Mouse (Mus musculus) adrenal gland, postnatal 25 days (tissue): Measurements from ENCODE around the gene Flrt1. TPM values are rescaled to one million over a fixed set of nuclear protein-coding genes. Genes with fewer than 3 reads are reported as not detected.
"Not testable (repeated sequence)": the region's sequence is repeated elsewhere in the genome, so short reads cannot be mapped to it uniquely, and the experiment has no call there.

Source experiments
- DNase-seq: peaks from one replicate; pipeline ENCODE4 v3.0.0; 2021; ENCODE audit warnings: mixed read lengths
- total RNA-seq: library from RNA; stranded (reverse); gene quantifications from 2 replicates; pipeline ENCODE4 v1.2.3, GENCODE M21; 2021

Flrt1 gene
- total RNA-seq, 1 experiment from 2014 or later = 2.0 TPM

DNA sequence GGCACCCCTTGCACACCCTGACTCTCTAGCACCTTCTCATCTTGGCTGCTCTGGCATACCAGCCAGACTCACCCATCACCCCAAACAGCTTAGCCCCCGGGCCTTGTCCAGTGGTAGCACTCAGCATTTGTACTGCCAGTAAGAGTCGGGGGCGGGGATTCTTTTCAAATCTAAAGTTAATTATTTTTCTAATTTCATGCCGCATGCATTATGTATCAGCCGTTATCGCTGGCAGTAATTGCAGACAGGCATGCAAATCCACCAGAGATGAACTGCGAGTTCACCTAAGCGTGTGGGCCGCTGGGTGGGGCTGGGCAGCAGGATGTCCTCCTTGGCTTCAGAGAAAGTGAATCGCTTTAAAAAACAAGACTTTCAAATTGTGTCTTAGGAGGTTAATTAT, 3.5 kb downstream of the Flrt1 start:
- DNase-seq = no peak

DNA sequence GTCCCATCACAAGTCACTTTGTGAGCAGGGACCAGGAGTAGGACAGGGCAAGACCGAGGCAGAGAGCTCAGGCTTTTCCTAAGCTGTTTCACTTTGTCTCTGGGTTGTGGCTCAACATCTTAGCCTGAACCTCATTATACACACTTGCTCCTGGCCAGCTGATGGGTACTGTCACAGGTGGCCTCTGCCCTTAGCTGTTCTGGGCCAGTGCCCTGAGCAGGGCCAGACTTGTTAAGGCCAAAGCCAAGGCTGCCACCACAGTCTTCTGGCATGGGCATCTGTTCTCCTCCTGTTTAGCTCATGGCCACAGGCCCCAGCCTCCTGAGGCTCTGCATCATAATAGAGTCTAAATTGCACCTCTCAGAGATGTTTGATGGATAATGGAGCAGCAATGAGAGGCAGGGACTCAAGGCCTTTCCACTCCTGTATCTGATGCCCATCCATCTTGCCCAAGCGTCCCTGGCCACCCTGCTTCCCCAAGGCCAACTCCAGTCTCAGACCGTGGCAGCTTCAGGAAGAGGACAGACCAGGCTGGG, 5.8 kb downstream of the Flrt1 start:
- no peak for DNase-seq

DNA sequence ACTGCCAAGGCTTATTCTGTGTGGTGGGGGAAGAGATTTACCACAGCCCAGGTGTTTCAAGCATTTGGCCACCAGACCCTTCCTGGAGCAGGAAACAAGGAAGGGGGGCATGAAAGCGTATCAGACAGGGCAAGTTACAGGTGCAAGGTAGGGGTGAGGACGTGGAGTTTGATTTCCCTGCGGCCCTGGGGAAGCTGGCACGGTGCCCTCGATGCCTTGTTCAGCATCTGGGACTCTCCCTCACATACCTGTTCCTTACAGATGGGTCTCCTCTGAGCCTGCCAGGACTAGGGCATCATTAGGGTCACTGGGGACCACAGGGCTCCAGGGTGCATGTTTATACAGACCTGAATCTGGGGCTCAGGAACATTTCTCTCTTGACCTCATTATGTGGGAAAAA, 12.8 kb downstream of the Flrt1 start:
- DNase-seq = no peak

DNA sequence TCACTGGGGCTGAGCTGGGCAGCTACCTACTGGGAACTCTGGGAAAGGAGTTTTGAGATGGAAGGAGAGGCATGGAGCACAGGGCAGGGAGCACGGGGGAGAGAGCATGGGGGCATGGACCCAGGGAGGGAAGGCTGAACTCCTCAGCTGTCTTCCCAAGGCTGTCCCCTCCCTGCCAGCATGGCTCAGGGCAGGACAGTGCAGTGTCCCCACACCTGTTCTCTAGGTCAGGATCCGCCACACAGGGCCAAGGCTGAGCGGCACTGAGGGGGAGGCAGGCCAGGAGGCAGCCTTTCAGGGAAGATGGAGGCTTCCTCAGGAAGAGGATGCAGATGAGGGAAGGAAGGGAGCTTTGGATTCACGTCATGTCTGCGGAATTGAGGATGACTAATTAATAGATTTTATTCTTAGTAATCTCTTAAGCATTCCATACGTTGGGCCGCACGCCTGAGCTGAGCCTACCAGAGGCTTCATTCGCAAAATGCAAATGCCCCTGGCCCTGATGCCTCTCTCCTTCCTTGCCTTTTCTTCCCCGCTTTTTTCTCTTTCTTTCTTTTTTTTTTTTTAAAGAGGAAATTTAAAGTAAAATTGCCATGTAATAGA, 14.0 kb downstream of the Flrt1 start:
- DNase-seq = no peak

DNA sequence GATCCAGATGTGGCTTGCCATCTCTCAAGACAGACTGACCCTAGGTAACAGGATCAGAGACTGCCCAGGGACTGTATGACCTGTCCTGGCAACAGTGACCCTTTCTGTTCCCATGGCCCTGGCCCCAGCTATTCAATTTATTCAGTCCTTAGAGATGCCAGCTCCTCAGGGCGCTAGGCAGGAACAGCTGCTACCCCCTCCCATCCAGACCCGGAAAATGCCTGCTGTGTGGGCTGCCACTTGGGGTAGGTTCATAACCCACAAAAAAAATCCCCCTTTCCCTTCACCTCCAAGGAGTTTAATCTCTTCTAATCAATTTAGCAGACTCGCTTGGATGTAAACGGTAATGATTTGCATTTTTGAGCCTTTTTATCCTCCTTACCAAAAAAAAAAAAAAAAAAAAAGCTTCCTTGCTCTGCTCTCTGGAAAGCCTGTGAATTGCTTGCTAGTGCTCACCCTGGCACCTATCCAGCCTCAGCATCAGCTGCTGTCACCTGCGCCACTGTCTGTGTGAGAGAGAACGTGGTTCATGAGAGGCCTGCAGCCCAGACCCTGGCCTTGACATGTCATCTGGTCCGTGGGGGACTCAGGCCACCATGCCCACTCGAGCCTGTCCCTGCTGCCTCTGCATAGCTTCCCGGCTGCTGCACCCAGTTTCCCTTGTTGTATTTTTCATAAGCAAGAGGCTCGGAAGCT, 15.0 kb downstream of the Flrt1 start:
- DNase-seq = no peak

DNA sequence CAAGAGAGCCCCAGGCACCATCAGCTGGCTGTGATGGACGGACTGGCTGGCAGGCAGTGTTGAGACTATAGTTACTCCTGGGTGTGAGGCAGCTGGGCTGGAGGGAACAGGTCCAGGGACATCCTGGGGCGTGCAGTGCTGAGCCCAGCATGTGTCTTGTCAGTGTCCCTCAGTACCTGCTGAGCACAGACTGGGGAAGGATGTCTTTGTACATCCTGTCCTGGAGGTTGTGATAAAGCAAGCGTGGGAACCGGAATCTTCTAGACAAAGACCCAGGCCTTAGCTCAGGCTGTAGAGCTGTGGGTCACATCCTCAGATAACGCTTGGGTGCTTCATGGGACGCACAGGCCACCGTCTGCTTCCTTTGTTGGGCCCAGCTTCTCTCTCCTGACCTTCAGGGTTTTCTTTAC, 15.7 kb downstream of the Flrt1 start:
- no peak for DNase-seq

DNA sequence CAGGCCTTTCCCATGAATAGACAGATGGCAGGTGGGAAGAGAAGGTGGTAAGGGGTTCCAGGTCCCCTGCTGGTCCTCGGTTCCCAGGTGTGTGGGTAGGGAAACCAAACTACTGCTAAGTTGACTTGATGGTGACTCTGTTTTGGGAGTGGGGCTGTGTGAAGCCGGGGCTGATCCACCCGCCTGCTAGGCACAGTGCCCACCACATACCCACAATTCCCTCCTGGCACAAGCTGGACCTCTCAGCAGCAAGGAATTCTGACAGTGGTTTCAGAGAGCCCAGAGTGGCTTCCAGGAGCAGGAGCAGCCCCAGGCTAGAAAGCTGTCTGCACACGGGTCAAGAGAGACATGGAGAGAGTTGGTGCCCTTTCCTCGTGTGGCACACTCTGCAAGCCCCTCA, 16.5 kb downstream of the Flrt1 start:
- DNase-seq = no peak

DNA sequence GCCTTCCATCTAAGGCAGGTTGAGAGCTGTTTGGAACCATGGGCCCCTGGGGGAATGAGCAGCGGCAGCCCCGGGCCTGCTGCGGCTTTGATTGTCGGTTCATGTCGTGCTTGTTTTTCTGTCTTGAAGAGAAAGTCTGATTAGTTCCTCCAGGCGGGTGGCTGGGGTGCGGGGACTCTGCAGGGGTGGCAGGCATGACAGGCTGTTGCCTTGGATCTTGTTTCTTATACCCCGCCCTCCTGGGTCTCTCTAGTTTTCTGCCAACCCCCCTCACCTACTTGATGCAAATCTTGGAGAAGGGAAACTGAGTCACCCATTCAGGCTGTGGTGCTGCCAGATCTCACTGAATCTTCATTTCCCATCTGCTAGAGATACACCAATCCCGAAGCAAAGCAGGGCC, 17.0 kb downstream of the Flrt1 start:
- no peak for DNase-seq

DNA sequence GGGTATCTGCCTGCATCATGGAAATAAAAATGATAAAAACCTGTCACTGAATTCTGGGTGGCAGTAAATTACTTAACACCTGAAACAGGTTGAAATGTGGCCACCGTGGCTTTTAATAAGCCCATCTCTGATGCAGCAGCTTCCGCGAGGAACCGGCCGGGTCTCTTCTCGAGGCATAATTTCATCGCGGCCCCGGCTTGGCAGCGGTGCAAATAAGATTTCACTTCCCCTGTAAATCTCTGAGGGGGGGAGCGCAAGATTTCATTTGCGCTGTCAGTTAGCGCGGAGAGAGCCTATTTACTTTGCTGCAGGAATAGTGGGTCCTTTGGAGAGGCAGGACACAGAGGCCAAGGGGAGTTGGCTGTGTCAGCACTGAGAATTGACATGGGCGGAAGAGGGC, 20.8 kb downstream of the Flrt1 start:
- no peak for DNase-seq

DNA sequence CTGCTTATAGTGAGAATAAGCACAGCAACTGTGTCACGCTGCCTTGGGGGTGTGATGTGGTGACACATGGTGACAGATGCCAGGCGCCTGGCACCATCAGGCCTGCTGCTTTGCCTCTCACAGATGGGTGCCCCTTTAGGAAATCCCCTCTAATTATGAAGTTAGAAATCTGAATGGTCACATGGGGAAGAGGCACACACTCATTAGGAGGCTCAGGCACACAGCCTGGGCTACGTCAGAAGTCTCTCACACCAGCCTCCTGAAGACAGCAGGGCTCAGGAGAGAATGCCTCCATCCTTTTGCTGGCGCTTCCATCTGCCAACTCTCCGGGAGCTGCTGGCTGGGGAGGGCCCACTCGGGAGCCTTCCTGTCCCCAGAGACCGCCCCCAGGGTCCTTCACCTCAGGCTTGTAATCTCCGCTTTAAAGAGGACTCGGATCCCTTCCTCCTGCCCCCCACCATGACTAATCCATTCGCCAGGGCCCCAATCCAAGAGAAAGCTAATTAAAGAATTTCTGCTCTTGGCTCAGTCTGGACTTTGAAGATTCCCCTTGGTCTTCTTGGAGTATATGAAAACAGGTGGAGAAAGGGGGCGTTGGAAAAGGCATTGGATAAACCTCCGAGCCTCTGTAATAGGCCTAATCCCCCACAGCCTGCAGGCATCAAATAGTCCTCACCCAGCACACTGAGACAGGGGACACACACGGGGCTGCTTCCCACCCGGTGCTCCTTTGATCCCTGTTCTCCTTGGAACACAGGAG, 22.3 kb downstream of the Flrt1 start:
- no peak for DNase-seq

DNA sequence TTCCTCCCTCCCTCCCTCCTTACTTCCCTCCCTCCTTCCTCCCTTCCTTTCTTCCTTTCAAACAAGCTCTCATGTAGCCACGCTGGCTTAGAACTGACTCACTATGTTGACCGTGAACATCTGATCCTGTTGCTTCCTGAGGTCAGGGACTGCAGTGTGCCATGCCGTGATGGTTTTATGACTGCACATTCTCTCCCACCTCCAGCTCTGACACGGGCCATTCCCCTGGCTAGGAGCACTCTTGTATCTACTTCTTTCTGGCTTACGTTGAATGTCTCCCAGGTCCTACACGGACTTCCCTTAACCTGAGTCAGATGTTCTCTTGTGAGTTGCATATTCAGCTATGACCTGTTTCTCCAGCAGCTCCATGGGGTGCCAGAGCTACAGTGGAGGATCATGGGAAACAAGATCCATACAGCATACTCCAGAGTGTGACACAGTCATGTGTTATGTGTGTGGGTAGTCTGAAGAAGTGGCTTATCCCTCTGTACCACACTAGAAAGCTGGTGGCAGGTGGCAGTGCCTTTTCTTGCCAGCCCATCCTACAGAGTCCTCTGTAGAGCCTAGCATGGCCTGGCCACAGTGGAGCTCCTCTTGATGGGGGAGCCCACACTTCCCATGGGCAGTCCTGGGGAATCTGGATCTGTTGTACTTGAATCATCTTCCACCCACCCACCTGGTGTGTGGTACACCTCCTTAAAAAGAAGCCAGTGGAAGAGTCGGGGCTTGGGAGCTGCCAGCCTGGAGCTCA, 23.8 kb downstream of the Flrt1 start:
- DNase-seq = no peak

DNA sequence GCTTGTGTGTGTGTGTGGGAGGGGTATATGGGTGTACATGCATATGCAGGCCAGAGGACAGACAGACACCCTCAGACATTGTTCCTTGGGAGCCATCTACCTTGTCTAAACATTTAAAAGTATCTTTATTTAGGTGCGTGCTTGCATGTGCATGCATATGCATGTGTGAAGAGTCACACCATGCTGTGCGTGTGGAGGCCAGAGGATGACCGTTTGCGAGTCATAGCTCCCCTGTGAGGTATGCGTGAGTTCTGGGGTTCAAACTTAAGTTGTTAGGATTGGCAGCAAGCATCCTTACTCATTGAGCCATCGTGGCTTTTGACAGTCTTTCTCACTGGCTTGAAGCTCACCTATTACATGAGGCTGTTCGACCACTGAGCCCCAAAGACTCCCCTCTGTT, 27.3 kb downstream of the Flrt1 start:
- no peak for DNase-seq

DNA sequence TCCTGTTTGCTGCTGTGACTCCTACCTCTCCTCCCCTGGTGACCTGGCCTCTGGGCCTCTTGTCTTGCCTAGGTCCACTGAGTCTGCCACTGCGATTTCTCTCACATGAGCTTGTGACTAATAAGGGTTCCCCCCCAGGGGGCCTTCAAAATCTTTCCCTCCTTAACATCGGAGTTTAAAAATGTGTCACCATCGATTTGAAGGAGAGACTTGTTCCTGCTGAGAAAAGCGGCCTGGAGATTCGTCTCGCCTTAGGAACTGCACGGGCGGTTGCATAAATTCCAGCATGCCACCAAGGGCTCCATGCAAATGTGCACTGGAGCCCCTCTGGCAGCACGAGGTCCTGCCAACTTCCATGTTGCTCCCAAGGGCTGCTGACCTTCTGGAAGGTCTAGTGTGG, 27.9 kb downstream of the Flrt1 start:
- DNase-seq = no peak

DNA sequence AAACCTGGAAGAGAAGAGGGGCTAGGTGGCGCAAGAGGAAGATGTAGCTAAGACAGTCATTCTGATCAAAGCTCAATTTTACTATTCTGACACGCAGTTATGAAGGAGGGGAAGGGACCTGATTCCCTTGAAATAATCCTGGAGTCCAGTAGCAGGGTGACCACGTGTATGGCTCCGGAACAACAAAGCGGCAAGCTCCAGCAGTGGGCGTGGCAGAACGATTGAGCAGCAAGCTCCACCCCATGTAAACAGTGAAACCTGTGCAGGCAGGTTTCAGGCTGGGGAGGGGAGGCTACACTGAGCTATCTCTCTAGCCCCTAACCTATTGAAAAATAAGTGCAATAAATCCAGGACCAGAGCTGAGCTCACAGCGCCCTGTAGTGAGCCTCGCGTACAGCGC, 30.2 kb downstream of the Flrt1 start:
- not testable (repeated sequence) for DNase-seq

DNA sequence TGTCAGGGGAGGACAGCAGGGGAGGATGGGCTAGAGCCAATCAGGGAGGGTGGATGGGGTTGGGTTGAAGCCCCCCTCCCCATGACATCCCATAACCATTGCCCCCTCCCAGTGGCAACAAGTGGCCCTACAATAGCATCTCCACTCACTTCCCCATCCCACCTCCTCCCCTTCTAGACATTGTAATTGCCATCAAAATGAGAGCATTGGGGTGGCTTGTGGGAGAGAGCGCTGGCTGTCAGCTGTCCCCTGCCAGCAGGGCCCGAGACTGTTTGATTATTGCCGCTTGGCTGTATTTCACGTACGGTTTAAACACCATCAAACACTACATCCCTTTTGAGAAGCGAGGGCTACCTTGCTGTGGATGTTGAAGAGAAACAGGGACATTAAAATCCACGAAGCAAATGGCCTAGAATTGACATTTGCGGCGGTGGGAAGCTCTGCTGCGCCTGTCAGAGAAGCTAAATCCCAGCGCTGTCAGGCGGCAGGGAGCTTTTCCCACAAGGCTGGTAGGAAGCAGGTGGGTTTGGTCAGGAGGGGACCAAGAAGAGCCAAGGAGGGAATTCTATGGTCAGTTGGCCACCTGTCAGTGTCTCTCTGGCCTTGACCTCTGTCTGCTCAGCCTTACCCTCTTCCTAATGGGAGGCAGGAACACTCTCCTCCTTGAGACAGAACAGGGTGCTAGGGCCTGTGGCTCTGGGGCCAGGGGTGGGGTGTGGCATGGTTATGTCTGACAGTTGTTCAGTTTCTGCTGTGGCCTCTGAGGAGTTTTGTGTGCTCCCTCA, 31.3 kb downstream of the Flrt1 start:
- DNase-seq = no peak

DNA sequence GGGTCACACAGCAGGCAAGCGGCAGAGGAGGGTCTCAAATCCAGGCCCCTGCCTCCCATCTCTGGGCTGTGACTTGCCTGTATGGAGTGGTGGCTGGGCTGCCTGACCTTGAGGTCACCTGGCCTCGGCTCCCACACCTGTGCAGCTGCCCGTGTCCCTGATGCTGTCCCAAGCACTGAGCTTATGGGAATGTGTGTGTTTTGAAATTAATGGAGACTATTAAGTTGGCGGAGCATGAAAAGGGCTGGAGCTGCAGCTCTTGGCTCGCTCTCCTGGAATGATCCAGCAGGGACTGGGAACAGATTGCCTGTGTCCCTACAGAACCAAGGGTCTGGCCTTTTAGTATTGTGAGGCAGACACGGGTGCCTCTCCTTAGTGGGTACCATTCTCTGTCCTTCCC, 33.3 kb downstream of the Flrt1 start:
- no peak for DNase-seq

DNA sequence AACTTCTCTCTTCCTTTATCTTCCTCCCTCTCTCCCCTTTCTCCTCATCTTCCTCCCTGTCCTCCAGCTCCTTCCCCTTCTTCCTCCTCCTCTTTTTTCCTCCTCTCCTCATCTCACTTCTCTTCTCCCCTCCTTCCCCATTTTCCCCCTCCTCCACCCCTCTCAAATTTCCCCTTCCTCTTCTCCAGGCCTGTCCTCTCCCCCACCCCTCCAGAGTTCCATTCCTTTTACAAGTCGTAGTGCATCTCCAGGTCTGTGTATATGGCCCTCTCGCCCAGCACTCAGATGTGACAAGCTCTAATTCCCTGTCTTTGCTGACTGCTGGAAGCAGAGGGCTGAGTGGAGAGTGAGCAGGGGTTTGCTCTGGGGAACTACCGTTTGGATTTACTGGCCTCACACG, 34.8 kb downstream of the Flrt1 start:
- DNase-seq = no peak

DNA sequence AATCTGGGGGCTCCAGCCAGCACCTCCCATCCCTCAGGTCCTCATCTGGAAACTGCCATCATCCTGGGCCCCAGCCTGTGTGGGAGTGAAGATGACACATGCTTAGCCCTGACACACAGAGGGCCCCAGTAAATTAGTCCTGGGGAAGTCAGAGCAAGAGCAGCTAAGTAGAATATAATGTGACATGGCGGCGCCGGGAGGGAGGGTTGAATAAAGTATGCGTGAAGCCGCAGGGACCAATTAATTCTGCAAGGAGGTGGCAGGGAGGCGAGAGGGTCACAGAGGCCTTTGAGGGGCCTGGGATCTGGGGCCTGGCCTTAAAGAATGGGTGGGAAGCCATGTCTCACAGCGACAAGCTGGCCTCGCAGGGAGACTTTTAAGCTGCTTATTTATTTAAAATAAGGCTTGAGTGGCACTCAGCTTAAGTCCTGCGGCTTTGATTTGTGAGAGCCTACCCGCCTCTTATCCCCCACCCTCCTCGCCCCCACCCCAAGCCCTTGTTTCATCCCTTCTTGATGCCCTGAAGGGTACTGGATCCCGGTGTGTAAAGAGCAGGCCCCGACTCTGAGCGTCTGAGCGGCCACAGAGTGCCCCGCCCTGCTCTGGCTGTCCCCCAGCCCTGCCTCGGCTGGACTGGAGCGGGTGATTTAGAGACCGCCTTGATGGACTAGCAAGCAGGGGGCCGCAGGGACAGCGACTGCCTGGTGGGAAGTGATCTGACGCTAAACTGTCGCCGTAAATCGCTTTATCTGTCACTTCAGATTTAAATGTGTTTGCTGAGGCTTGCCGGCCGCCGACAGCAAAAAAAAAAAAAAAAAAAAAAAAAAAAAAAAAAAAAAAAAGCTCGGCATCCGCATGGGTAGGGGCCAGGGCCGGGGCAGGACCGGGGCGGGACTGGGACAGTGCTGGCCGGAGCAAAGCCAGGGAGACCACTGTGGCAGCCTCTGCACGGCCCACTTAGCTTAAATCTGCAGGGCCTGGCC, 35.5 kb downstream of the Flrt1 start:
- DNase-seq = no peak

DNA sequence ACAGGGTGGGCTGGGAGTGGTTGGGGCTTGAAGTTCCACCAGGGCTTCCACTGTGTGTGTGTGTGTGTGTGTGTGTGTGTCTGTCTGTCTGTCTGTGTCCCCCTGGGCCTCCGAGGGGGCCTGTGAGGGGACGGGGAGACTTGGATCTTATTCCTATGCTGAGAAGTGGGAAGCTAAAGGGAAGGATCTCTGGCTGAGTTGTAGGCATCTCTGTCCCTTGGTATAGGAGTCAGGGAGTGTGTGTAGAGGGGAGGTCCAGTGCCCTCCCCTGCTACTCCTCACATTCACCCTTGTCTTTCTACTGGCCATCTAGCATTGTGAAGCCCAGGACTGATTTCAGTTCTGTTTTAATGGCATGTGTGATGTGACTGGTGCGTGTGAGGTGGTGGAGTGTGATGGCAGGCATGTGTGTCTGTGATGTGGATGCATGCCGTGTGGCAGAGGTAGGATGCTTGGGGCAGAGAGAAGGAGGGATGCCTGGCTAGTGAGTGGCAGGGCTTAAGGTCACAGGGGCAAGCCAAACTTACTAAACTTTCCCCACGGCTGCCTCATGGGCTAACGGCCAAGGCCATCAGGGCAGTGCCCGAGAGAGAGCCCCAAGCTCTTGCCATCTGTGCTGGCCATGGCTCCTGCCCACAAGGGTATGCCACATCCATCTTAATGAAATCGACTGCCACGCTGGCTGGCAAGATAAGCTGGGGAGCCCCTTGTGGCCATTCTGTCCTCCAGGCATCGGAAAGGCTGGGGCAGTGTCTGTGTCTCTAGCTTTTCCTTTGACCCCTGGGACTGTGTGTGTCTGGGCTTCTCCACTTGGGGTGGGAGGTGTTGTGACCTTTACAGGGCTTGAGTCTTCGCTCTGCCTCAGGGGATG, 36.6 kb downstream of the Flrt1 start:
- DNase-seq = peak; percentile 41

DNA sequence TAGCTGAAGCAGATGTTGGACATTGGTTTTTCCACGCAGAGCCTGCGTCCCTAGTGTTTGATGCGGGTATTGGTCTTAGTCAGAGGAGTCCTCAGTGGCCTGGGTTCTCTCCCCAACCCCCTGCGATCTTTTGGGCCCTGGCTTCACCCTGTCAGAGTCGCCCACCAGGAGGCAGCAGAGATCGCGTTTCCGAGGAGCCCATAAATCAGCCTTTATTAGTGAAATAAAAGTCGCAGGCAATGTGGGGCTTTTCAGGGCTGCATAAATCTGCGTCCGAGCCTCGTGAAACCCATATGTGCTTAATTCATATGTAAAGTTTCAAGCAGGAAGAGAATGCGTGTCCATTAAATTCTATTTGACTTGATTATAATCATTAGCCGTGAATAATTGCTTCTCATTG, 37.4 kb downstream of the Flrt1 start:
- DNase-seq = peak; percentile 85
